Mouse (Mus musculus) central nervous system, embryonic 11.5 days (tissue): Measurements from ENCODE around the gene Defa20. TPM values are rescaled to one million over a fixed set of nuclear protein-coding genes. Genes with fewer than 3 reads are reported as not detected.

Experiments
- polyA plus RNA-seq: library from polyadenylated mRNA; depleted of rRNA; stranded (reverse); fragments of >200 nt; gene quantifications from 2 replicates; pipeline ENCODE4 v1.2.3, GENCODE M21; 2012; rRNA removed

Gene Defa20
- not detected in 2 replicates for polyA plus RNA-seq

GRCm38 (mm10) chr8:21508958-21509357 lies at the start of gene Defa20:
Gene Defa20, plus strand, starts transcription at chr8:21509258.

GRCm38 (mm10) chr8:21528732-21529131 lies 19.7 kb downstream of the Defa20 start, which contains the start of gene Defa32:
Gene Defa32, plus strand, starts transcription at chr8:21529032.

Other genes starting within 250 kb of the Defa20 start
- not detected in 2 replicates for gene Defa27, start 193.7 kb upstream of the Defa20 start, polyA plus RNA-seq
- gene Defa29, start 182.2 kb upstream of the Defa20 start, polyA plus RNA-seq = not detected in 2 replicates
- gene Defa2, start 130.7 kb upstream of the Defa20 start, polyA plus RNA-seq = 0.35 TPM in 1 of 2 replicates, not detected in the other
- gene Defa33, start 117.4 kb upstream of the Defa20 start, polyA plus RNA-seq = 0.35 TPM in 1 of 2 replicates, not detected in the other
- not detected in 2 replicates for gene Defa36, start 81.8 kb upstream of the Defa20 start, polyA plus RNA-seq
- 0.22 TPM in 1 of 2 replicates, not detected in the other for gene Gm7849, start 52.7 kb upstream of the Defa20 start, polyA plus RNA-seq
- gene Defa32, start 19.8 kb downstream of the Defa20 start, polyA plus RNA-seq = not detected in 2 replicates
- not detected in 2 replicates for gene Defa37, start 56.1 kb downstream of the Defa20 start, polyA plus RNA-seq
- not detected in 2 replicates for gene Defa28, start 73.7 kb downstream of the Defa20 start, polyA plus RNA-seq
- gene Gm7861, start 85.2 kb downstream of the Defa20 start, polyA plus RNA-seq = not detected in 2 replicates
- not detected in 2 replicates for gene Defa26, start 108.9 kb downstream of the Defa20 start, polyA plus RNA-seq
- gene Defa17, start 146.5 kb downstream of the Defa20 start, polyA plus RNA-seq = not detected in 2 replicates
- gene Defa34, start 156.5 kb downstream of the Defa20 start, polyA plus RNA-seq = not detected in 2 replicates
- gene AY761184, start 194.4 kb downstream of the Defa20 start, polyA plus RNA-seq = not detected in 2 replicates
- 0.28 TPM in 1 of 2 replicates, not detected in the other for gene Defa24, start 225.2 kb downstream of the Defa20 start, polyA plus RNA-seq